Mouse (Mus musculus): ENCODE measurements around the gene Tktl1. TPM values are rescaled to one million over a fixed set of nuclear protein-coding genes. Genes with fewer than 3 reads are reported as not detected.

The Tktl1 gene
- total and polyA plus RNA-seq, 2 experiments from 2014 or later, result 0.06 TPM; not detected in 1

- ATAC-seq (ENCODE audit: low FRiP score), result peak; percentile 97
- Histone ChIP-seq H3K27ac (ENCODE audit: low read depth, low read length) (peak within 1 kb of the TSS; percentile 77), H3K4me1 (ENCODE audit: insufficient read depth, low read length) (no peaks in the 10 kb centered on the region), H3K4me3 (ENCODE audit: low read depth, low read length) (peak within 1 kb of the TSS; percentile 48), H3K27me3 (ENCODE audit: insufficient read depth, low read length) (no peaks in the 10 kb centered on the region), H3K9ac (replicated peaks; ENCODE audit: low read length, poor library complexity, severe bottlenecking) (peak within 1 kb of the TSS; percentile 62), H3K36me3 (ENCODE audit: insufficient read depth, low read length) (no peaks in the 10 kb centered on the region), H3K4me2 (ENCODE audit: low read depth, low read length, poor library complexity, severe bottlenecking) (peak within 1 kb of the TSS; percentile 62), H3K9me3 (ENCODE audit: low read length) (no peaks in the 10 kb centered on the region)
- WGBS, result 22% methylated on average over 39 of the region's 39 CpGs
- DNase-seq (ENCODE audit: low spot score), result peak; percentile 94
- TF ChIP-seq CTCF (IDR thresholded peaks at IDR 0.05), result no peak
Measured at GRCm38 (mm10) chrX:74254153-74254887, 77.3 kb downstream of the Tktl1 start, which contains the start of gene Emd. Gene Emd (plus strand): TSS chrX:74254687.

- H3K27me3 ChIP-seq (ENCODE audit: insufficient read depth, low read length), result no peaks in the 10 kb centered on the region
- H3K9ac ChIP-seq (replicated peaks; ENCODE audit: low read length, poor library complexity, severe bottlenecking), result peak overlapping the region; percentile 62
- no peaks in the 10 kb centered on the region for H3K9me3 ChIP-seq (ENCODE audit: low read length)
- H3K27ac ChIP-seq (ENCODE audit: low read depth, low read length), result peak overlapping the region; percentile 77
- WGBS, result 19% methylated on average over 31 of the region's 31 CpGs
- DNase-seq (ENCODE audit: low spot score) (no peak), ATAC-seq (ENCODE audit: low FRiP score) (peak; percentile 53)
- no peaks in the 10 kb centered on the region for H3K4me1 ChIP-seq (ENCODE audit: insufficient read depth, low read length)
- peak overlapping the region; percentile 62 for H3K4me2 ChIP-seq (ENCODE audit: low read depth, low read length, poor library complexity, severe bottlenecking)
- no peak for TF ChIP-seq CTCF (IDR thresholded peaks at IDR 0.05)
- H3K36me3 ChIP-seq (ENCODE audit: insufficient read depth, low read length), result no peaks in the 10 kb centered on the region
- peak overlapping the region; percentile 48 for H3K4me3 ChIP-seq (ENCODE audit: low read depth, low read length)
Measured at GRCm38 (mm10) chrX:74254888-74255565, 78.0 kb downstream of the Tktl1 start.

- no peak for ATAC-seq (ENCODE audit: low FRiP score)
- H3K27me3 ChIP-seq (ENCODE audit: insufficient read depth, low read length), result no peaks in the 10 kb centered on the region
- no peak overlapping the region for H3K9ac ChIP-seq (replicated peaks; ENCODE audit: low read length, poor library complexity, severe bottlenecking)
- no peaks in the 10 kb centered on the region for H3K9me3 ChIP-seq (ENCODE audit: low read length)
- H3K36me3 ChIP-seq (ENCODE audit: insufficient read depth, low read length), result no peaks in the 10 kb centered on the region
- no peaks in the 10 kb centered on the region for H3K4me1 ChIP-seq (ENCODE audit: insufficient read depth, low read length)
- TF ChIP-seq CTCF (IDR thresholded peaks at IDR 0.05), result no peak
- 97% methylated on average over 3 of the region's 3 CpGs for WGBS
- no peak overlapping the region for H3K27ac ChIP-seq (ENCODE audit: low read depth, low read length)
- no peak for DNase-seq (ENCODE audit: low spot score)
- H3K4me2 ChIP-seq (ENCODE audit: low read depth, low read length, poor library complexity, severe bottlenecking), result no peak overlapping the region
- H3K4me3 ChIP-seq (ENCODE audit: low read depth, low read length), result no peak overlapping the region
Measured at GRCm38 (mm10) chrX:74257746-74258145, 80.7 kb downstream of the Tktl1 start.

Other genes with a start within 250 kb of the Tktl1 start
- 3.3 and 8.8 TPM in 2 replicates for gene Renbp, start 246.4 kb upstream of the Tktl1 start, total RNA-seq (2014; rRNA removed)
- 10.3 and 12.5 TPM in 2 replicates for gene Renbp, start 246.4 kb upstream of the Tktl1 start, polyA plus RNA-seq (2015; fragmentation: Nextera tagmentation; extraction: Ambion mirVana)
- 101 and 111 TPM in 2 replicates for gene Hcfc1, start 210.9 kb upstream of the Tktl1 start, total RNA-seq (2014; rRNA removed)
- gene Hcfc1, start 210.9 kb upstream of the Tktl1 start, polyA plus RNA-seq (2015; fragmentation: Nextera tagmentation; extraction: Ambion mirVana), result 30.3 and 33.2 TPM in 2 replicates
- gene Irak1, start 153.3 kb upstream of the Tktl1 start, total RNA-seq (2014; rRNA removed), result 57.2 and 59.1 TPM in 2 replicates
- 33.5 and 35.6 TPM in 2 replicates for gene Irak1, start 153.3 kb upstream of the Tktl1 start, polyA plus RNA-seq (2015; fragmentation: Nextera tagmentation; extraction: Ambion mirVana)
- not detected in 2 replicates for gene Opn1mw, start 49.8 kb upstream of the Tktl1 start, total RNA-seq (2014; rRNA removed)
- gene Opn1mw, start 49.8 kb upstream of the Tktl1 start, polyA plus RNA-seq (2015; fragmentation: Nextera tagmentation; extraction: Ambion mirVana), result not detected in 2 replicates
- 84.7 and 100 TPM in 2 replicates for gene Mecp2, start 41.9 kb upstream of the Tktl1 start, total RNA-seq (2014; rRNA removed)
- 10.6 and 12.3 TPM in 2 replicates for gene Mecp2, start 41.9 kb upstream of the Tktl1 start, polyA plus RNA-seq (2015; fragmentation: Nextera tagmentation; extraction: Ambion mirVana)
- not detected in 2 replicates for gene Tex28, start 9.4 kb upstream of the Tktl1 start, total RNA-seq (2014; rRNA removed)
- not detected in 2 replicates for gene Tex28, start 9.4 kb upstream of the Tktl1 start, polyA plus RNA-seq (2015; fragmentation: Nextera tagmentation; extraction: Ambion mirVana)
- 219 and 282 TPM in 2 replicates for gene Flna, start 72.6 kb downstream of the Tktl1 start, total RNA-seq (2014; rRNA removed)
- gene Flna, start 72.6 kb downstream of the Tktl1 start, polyA plus RNA-seq (2015; fragmentation: Nextera tagmentation; extraction: Ambion mirVana), result 52.8 and 54.8 TPM in 2 replicates
- gene Emd, start 77.4 kb downstream of the Tktl1 start, total RNA-seq (2014; rRNA removed), result 58.0 and 70.0 TPM in 2 replicates
- 16.3 and 18.2 TPM in 2 replicates for gene Emd, start 77.4 kb downstream of the Tktl1 start, polyA plus RNA-seq (2015; fragmentation: Nextera tagmentation; extraction: Ambion mirVana)
- gene Rpl10, start 93.6 kb downstream of the Tktl1 start, total RNA-seq (2014; rRNA removed), result 2,035 and 2,080 TPM in 2 replicates
- gene Rpl10, start 93.6 kb downstream of the Tktl1 start, polyA plus RNA-seq (2015; fragmentation: Nextera tagmentation; extraction: Ambion mirVana), result 390 and 408 TPM in 2 replicates
- 44.4 and 49.2 TPM in 2 replicates for gene Taz, start 104.7 kb downstream of the Tktl1 start, total RNA-seq (2014; rRNA removed)
- 65.9 and 69.8 TPM in 2 replicates for gene Taz, start 104.7 kb downstream of the Tktl1 start, polyA plus RNA-seq (2015; fragmentation: Nextera tagmentation; extraction: Ambion mirVana)
- gene Dnase1l1, start 105.1 kb downstream of the Tktl1 start, total RNA-seq (2014; rRNA removed), result 3.8 and 7.5 TPM in 2 replicates
- 3.0 and 3.3 TPM in 2 replicates for gene Dnase1l1, start 105.1 kb downstream of the Tktl1 start, polyA plus RNA-seq (2015; fragmentation: Nextera tagmentation; extraction: Ambion mirVana)
- gene Atp6ap1, start 119.8 kb downstream of the Tktl1 start, total RNA-seq (2014; rRNA removed), result 307 and 359 TPM in 2 replicates
- 371 and 388 TPM in 2 replicates for gene Atp6ap1, start 119.8 kb downstream of the Tktl1 start, polyA plus RNA-seq (2015; fragmentation: Nextera tagmentation; extraction: Ambion mirVana)
- 344 and 530 TPM in 2 replicates for gene Gdi1, start 127.7 kb downstream of the Tktl1 start, total RNA-seq (2014; rRNA removed)
- 951 and 960 TPM in 2 replicates for gene Gdi1, start 127.7 kb downstream of the Tktl1 start, polyA plus RNA-seq (2015; fragmentation: Nextera tagmentation; extraction: Ambion mirVana)
- gene Fam50a, start 135.8 kb downstream of the Tktl1 start, total RNA-seq (2014; rRNA removed), result 9.3 and 9.4 TPM in 2 replicates
- 55.5 and 57.2 TPM in 2 replicates for gene Fam50a, start 135.8 kb downstream of the Tktl1 start, polyA plus RNA-seq (2015; fragmentation: Nextera tagmentation; extraction: Ambion mirVana)
- 144 and 167 TPM in 2 replicates for gene Plxna3, start 151.8 kb downstream of the Tktl1 start, total RNA-seq (2014; rRNA removed)
- gene Plxna3, start 151.8 kb downstream of the Tktl1 start, polyA plus RNA-seq (2015; fragmentation: Nextera tagmentation; extraction: Ambion mirVana), result 28.6 and 28.9 TPM in 2 replicates
- gene Lage3, start 176.4 kb downstream of the Tktl1 start, total RNA-seq (2014; rRNA removed), result 40.2 and 67.1 TPM in 2 replicates
- gene Lage3, start 176.4 kb downstream of the Tktl1 start, polyA plus RNA-seq (2015; fragmentation: Nextera tagmentation; extraction: Ambion mirVana), result 62.0 and 65.8 TPM in 2 replicates
- gene Ubl4a, start 196.0 kb downstream of the Tktl1 start, total RNA-seq (2014; rRNA removed), result 46.3 and 53.6 TPM in 2 replicates
- 67.1 and 75.0 TPM in 2 replicates for gene Ubl4a, start 196.0 kb downstream of the Tktl1 start, polyA plus RNA-seq (2015; fragmentation: Nextera tagmentation; extraction: Ambion mirVana)
- 6.2 and 9.4 TPM in 2 replicates for gene Slc10a3, start 196.1 kb downstream of the Tktl1 start, total RNA-seq (2014; rRNA removed)
- 6.1 and 6.9 TPM in 2 replicates for gene Slc10a3, start 196.1 kb downstream of the Tktl1 start, polyA plus RNA-seq (2015; fragmentation: Nextera tagmentation; extraction: Ambion mirVana)
- 23.6 and 29.9 TPM in 2 replicates for gene Fam3a, start 216.0 kb downstream of the Tktl1 start, total RNA-seq (2014; rRNA removed)
- gene Fam3a, start 216.0 kb downstream of the Tktl1 start, polyA plus RNA-seq (2015; fragmentation: Nextera tagmentation; extraction: Ambion mirVana), result 31.2 and 33.4 TPM in 2 replicates
- gene Ikbkg, start 216.0 kb downstream of the Tktl1 start, total RNA-seq (2014; rRNA removed), result 20.4 and 24.7 TPM in 2 replicates
- gene Ikbkg, start 216.0 kb downstream of the Tktl1 start, polyA plus RNA-seq (2015; fragmentation: Nextera tagmentation; extraction: Ambion mirVana), result 11.5 and 12.4 TPM in 2 replicates

All from midbrain, postnatal 0 days (tissue).